Mouse (Mus musculus): ENCODE results near the gene Man1a.

DNA sequence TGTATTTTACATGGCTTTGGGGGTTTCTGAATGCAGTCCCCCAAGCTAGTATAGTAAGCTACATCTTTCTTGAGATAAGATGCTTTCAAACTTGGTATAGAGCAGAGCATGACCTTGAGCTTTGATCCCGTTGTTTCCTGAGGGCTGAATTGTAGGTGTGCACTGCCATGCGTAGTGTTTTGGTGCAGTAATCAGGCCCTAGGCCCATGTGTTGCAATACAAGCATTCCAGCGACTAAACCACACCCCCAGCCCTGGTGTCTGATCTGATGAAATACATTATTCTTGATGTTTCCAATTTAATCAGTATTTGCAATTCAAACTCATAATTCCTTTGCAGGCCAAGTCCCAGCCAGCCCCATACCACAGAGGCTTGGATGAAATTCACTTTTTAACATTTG, 158.9 kb downstream of the Man1a start:
- no peak for TF ChIP-seq CTCF (IDR thresholded peaks at IDR 0.05; ENCODE audit: low read depth)
- TF ChIP-seq EP300 (optimal IDR thresholded peaks at IDR 0.05), result no peak

All from stomach, postnatal 0 days (tissue).